Mouse (Mus musculus) kidney, postnatal 25 days (tissue): ENCODE results near the gene Lamtor5.
"Not testable (repeated sequence)": the region's sequence is repeated elsewhere in the genome, so short reads cannot be mapped to it uniquely, and the experiment has no call there.

ENCODE experiments used
- DNase-seq, 2 experiments: peaks; one replicate each; pipeline ENCODE4 v3.0.0; 2021; ENCODE audit warnings: mixed read lengths in 2 of 2

Gene Lamtor5

DNA sequence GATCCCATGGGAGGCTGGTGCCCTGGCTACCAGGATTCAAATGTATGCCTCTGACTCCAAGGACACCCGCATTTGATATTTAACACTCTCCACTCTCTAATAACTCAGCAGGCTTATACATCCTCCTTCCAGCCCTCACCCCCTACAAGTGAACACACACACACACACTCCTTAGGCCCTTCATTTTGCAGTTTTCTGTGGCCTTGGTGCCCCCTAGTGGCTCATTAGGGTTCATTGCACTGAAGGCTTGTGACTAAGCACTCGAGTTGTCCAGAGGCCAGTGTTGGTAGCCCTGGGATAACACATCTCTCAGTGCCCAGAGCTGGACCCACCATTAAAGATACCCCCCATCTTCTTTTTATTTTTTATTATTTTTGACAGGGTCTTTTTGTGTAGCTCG lies 4.8 kb upstream of the Lamtor5 start:
- peak; percentile 75 to 76 for DNase-seq

DNA sequence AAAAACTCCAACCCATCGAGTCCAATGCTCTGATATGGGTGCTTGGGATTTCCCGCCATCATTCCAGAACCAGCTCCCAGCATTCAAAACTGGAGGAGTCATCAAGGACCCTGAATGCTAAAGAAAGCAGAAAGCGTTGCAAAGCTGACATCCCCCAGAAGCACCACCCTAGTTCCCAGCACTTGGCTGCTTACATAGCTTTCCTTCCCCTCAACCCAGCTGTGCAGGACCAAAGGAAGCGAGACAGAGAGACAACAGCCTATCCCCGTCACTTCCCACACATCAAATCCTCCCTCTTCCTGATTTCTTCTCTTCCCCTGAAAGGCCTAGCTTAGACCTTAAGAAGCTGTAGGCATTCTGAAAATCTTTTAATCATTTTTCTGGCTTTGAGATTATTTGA lies 3.3 kb upstream of the Lamtor5 start:
- DNase-seq = no peak

DNA sequence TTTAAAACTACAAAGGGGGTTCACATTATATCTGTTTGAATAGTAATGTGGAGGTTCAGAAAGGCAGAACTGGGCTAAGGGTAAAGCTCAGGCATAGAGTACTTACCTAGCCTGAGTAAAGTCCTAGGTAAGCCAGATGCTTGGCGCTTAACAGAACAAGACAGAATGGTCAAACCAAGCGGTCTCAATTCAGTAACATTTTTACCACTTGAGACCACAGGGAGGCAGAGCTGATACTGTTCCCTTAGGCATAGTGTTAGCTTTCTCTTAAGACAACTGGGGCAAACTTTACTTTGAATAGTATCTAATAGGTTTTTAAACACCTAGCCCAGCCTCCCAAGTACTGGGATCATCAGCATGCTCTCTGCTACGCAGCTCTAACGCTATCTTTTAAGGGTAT lies 2.7 kb upstream of the Lamtor5 start:
- peak in 1 of 2 experiments; percentile 28 for DNase-seq

DNA sequence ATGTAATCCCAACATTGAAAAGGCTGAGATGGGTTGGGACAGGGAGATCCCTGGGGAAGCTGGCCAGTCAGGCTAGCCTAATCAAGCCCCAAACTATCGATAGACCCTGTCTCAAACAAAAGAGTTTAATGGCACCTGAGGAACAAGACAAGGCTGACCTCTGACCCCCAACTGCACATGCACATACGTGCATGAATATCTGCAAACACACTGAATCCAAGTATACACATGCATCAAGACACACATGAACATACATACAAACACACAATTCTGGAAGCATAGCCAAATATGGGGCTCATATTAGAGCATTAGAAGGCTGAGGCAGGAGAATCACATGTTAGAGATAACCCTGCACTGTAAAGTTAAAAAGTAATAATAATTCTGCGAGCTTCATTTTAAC lies 2.0 kb upstream of the Lamtor5 start:
- no peak for DNase-seq

GRCm38 (mm10) chr3:107286123-107286522 lies 7.5 kb downstream of the Lamtor5 start:
- no peak for DNase-seq

DNA sequence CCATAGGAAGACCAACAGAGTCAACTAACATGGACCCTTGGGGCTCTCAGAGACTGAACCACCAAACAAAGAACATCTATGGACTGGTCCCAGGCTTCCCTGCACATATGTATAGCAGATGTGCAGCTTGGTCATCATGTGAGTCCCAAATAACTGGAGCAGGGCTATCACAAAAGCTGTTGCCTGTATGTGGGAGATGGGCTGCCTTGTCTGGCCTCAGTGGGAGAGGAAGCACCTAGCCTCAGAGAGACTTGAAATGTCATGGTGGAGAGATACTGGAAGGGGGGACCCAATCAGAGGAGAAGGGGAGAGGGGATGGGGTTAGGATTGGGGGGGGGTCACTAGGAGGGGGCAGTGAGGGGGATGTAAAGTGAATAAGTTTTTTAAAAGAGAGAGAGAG lies 8.7 kb downstream of the Lamtor5 start:
- DNase-seq = no peak

DNA sequence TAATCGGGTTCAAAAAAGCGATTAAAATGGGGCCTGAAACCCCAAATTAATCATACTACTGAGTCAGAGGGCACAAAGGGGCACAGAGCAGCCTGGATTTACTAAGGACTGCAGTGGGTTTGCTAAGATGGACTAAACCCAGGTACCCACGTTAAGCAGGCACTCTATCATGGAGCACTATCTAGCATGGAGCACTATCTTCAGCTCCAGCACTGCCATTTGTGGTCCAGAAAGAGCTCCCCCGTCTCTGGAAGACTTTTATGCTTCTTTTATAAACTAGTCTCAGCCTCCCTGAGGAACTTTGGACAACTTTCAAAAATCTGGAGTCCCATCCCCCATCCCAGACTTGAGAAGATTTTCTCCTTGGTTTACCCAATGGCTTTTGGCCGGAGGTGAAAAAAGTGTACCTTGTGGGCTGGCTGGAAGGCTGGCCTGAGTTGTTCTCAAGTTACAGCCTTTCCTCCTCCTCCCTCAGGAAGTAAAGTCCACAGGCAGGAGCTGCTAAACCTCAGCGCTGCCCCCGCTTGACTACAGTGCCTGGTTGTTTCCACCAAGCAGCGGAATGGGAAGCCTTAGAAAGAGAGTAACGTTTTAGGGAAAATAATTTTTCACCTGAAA lies 12.2 kb downstream of the Lamtor5 start, which contains the start of gene Slc16a4:
Slc16a4 (plus strand) TSS at position 467 of the 618 bp plus-strand sequence.
- peak; percentile 89 to 92 for DNase-seq

- no peak for DNase-seq
Observed at GRCm38 (mm10) chr3:107295672-107296360, 17.2 kb downstream of the Lamtor5 start.

- not testable (repeated sequence) for DNase-seq
Observed at GRCm38 (mm10) chr3:107296917-107297316, 18.3 kb downstream of the Lamtor5 start.

- no peak for DNase-seq
Observed at GRCm38 (mm10) chr3:107317338-107317737, 38.7 kb downstream of the Lamtor5 start.

GRCm38 (mm10) chr3:107321141-107321540 lies 42.5 kb downstream of the Lamtor5 start:
- DNase-seq = no peak

DNA sequence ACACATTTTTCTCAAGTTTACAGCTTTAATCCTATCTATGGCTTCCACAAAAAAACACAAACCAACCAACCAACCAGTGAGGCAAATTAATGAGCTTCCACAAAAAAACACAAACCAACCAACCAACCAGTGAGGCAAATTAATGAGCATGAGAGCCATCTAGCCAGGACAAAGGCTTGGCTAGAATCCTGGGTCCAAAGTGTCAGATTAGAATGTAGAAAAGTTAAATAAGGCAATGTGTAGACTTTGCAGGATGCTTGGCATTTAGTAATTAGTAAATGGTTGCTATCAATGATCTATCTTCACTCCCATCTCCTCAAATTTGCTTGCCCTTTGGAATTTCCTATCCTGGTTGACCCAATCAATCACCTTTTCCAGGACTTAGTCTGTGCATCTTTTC lies 43.1 kb downstream of the Lamtor5 start:
- DNase-seq = peak in 1 of 2 experiments; percentile 25

GRCm38 (mm10) chr3:107326442-107326841 lies 47.8 kb downstream of the Lamtor5 start:
- DNase-seq = no peak

DNA sequence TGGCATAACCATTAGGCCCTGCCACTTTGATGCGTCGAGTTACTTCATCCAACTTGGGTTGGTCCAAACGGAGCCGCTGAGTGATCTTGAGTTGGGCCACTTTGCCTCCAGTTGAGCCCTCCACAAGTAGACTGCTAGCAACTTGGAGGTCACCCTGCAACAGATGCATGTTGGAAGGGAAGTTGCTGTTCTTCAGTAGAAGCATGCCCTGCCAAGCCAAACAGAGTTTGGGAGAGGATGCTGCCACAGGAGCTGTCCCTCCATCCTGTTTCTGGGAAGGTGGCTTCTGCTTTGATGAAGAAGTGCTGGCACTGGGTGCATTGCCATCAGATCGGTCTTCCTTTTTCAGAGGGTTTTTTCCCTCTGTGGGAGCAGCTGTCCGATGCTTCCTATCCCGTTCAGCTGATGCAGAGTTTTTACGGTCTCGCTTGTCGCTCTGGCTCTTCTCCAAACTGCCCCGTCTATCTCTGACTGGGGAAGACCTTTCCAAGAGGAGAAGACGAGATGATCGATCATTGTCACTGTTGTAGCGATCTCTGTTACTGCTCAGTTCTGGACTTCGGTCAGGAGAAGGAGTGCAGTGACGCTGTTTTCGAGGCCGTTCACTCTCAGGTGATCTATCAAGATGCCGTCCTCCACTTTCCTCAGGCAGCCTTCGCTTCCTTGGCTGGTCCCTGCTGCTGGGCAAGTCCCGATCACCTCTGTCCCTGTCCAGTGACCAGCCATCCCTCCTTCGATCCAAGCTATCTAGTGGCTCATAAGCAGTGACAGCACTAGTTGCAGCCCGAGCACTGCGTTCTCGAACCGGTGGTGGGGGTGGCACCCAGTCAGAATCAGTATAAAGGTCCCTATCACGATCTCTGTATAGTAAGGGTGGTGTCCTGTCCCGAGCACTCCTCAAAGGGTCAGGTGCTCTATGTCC lies 52.1 kb downstream of the Lamtor5 start:
- peak; percentile 34 to 39 for DNase-seq

DNA sequence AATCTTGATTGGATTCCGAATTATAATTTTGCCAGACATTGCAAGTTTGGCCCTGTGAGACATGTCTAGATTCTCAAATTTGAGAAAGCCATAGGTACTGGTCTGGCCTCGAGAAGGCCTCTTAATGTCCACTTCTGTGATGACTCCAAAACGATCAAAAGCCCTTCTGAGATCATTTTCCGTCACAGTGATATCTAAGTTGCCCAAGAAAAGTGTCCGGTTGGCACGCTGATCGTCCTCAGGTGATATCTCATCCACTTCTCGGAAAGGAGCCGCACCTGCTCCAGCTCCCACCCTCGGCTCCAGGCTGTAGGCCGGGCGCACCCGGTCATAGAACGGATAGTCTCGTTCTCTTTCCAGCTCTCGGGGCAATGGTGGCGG lies 53.1 kb downstream of the Lamtor5 start:
- no peak for DNase-seq

- peak; percentile 64 to 89 for DNase-seq
Observed at GRCm38 (mm10) chr3:107332127-107332959, 53.7 kb downstream of the Lamtor5 start.

DNA sequence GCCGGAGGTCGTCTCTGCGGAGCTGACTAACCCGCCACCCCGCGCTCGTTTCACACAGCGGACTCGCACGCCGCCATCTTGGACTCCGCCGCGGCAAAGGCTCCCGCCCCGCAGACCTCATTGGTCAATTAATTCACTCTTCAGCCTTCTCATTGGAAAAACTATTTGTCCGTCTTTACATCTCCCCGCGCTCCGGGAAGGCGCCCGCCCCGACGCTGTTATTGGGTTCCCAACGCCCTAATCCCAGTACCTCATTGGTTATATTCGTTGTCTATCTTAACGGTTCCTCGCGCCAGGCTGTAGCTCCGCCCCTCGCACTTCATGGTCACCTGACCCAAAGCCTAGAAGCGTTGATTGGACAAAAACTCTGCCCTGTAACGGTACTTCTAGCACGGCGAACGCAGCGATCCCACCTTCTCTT lies 54.3 kb downstream of the Lamtor5 start:
- peak; percentile 96 to 98 for DNase-seq
